Mouse (Mus musculus): ENCODE results near the gene Rhag. TPM values are rescaled to one million over a fixed set of nuclear protein-coding genes. Genes with fewer than 3 reads are reported as not detected.
A peak's percentile ranks its signal among the peaks of the same experiment; 100 is the strongest.

Rhag gene
- polyA plus RNA-seq, 1 experiment from 2014 or later = 0.41 TPM

DNA sequence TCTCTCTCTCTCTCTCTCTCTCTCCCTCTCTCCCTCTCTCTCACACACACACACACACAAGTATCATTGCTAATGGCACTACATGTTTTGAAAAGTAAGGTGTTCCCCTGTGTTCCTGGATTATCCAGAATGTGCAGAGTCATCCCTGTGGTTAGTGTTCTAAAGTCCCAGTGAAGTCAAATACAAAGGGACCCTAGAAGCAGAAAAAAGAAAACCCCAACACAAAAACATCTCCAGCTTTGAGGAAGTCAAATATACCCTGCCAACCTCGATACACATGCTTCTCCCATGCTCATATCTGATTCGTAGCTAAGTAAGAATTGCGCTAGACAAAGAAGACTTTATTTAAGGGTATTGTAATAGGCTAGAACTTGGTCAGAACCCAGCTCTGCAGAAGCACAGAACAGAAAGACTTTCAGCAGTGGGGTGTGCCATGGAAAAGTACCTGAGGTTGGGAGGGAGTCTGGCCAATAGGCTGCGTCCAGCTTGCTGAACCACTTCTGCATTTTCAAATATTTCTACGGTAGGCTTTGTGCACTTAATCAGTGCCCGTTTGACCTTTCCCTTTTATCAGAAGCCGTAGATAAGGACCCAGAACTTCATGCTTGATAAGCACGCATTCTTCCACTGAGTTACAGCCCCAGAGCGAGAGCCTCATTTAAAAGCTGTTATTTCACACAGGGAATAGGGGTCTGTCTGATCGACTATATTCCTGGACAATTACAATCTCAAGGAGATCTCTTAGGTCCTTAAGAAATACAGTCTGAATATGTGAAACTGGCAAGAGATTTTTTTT, 58.2 kb downstream of the Rhag start:
- Histone ChIP-seq H3K9me3 (ENCODE audit: control insufficient read depth, low read length) (no peaks in the 10 kb centered on the region), H3K27me3 (ENCODE audit: control insufficient read depth, insufficient read depth, low read length) (no peaks in the 10 kb centered on the region), H3K4me2 (replicated peaks) (no peak overlapping the region), H3K36me3 (replicated peaks; ENCODE audit: control insufficient read depth, insufficient read depth) (no peaks in the 10 kb centered on the region), H3K27ac (no peak overlapping the region), H3K9ac (no peak overlapping the region), H3K4me3 (replicated peaks; ENCODE audit: low read length) (no peak overlapping the region), H3K4me1 (replicated peaks; ENCODE audit: control insufficient read depth, insufficient read depth, low read length) (no peaks in the 10 kb centered on the region)
- WGBS = 75% methylated on average over 10 of the region's 10 CpGs
- ATAC-seq (ENCODE audit: low FRiP score) = no peak
- DNase-seq (ENCODE audit: low spot score) = no peak

DNA sequence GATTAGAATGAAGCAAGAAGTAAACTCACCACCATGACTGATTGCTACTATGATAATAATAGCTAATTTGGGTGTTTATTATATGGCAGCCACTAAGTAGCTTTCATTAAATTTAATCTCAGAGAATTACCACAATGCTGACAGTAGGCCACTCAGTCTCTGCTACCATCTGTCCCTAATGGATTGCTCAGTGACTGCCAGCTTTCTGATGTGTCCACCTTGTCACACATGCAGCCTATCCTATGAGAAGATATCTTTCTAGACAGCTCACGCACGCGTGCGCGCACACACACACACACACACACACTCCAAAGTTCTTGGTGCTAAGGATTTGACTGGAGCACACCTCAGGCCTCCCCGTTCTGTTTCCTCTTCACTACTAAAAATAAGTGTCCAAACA, 61.7 kb downstream of the Rhag start:
- H3K27ac ChIP-seq = no peak overlapping the region
- ATAC-seq (ENCODE audit: low FRiP score) (no peak), DNase-seq (ENCODE audit: low spot score) (no peak)
- H3K9me3 ChIP-seq (ENCODE audit: control insufficient read depth, low read length) = no peaks in the 10 kb centered on the region
- no peaks in the 10 kb centered on the region for H3K27me3 ChIP-seq (ENCODE audit: control insufficient read depth, insufficient read depth, low read length)
- H3K4me3 ChIP-seq (replicated peaks; ENCODE audit: low read length) = no peak overlapping the region
- no peak overlapping the region for H3K4me2 ChIP-seq (replicated peaks)
- no peak overlapping the region for H3K9ac ChIP-seq
- H3K36me3 ChIP-seq (replicated peaks; ENCODE audit: control insufficient read depth, insufficient read depth) = no peaks in the 10 kb centered on the region
- H3K4me1 ChIP-seq (replicated peaks; ENCODE audit: control insufficient read depth, insufficient read depth, low read length) = no peaks in the 10 kb centered on the region
- WGBS = 91% methylated on average over 6 of the region's 6 CpGs

DNA sequence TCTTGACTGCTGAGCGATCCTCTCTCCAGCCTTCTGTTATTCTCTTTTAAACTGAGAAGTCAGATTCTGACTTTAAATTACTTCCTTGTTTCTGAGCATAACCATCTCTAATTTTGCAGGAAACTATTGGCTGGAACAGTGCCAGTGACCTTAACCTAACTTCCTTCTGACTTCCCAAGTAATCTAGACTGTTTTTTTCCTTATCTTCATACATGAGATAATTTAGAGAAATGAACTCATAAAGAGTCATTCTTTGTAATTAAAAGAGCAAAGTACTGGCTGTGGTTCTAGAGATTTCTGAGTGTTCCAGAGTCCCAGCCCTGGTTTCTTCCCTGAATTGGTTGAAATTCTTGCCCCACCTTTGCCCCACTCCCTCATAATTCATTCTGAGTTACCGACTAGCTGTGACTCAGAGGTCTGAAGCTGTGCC, 62.7 kb downstream of the Rhag start:
- ATAC-seq (ENCODE audit: low FRiP score) (no peak), DNase-seq (ENCODE audit: low spot score) (no peak)
- Histone ChIP-seq H3K27me3 (ENCODE audit: control insufficient read depth, insufficient read depth, low read length) (no peaks in the 10 kb centered on the region), H3K36me3 (replicated peaks; ENCODE audit: control insufficient read depth, insufficient read depth) (no peaks in the 10 kb centered on the region), H3K9ac (no peak overlapping the region), H3K4me1 (replicated peaks; ENCODE audit: control insufficient read depth, insufficient read depth, low read length) (no peaks in the 10 kb centered on the region), H3K4me2 (replicated peaks) (no peak overlapping the region), H3K4me3 (replicated peaks; ENCODE audit: low read length) (no peak overlapping the region), H3K27ac (no peak overlapping the region), H3K9me3 (ENCODE audit: control insufficient read depth, low read length) (no peaks in the 10 kb centered on the region)
- 62% methylated on average over 2 of the region's 2 CpGs for WGBS

DNA sequence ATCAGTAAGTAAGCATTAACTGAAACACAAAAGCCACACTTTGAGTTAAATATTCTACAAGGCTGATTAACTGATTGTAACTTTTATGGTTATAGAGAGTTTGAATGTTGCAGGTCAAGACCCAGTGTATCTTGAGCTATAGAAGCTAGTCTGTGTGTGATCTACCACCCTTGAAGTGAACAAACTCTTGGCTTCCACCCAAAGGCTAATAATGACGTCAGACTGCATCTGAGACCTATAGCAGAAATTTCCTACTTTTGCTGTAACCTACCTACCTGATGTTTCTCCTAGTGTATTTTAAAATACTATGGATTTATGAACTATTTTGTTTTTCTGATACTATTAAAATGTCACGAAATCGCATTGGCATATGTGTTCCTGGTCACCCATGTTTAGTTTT, 63.8 kb downstream of the Rhag start:
- no peak overlapping the region for H3K9ac ChIP-seq
- H3K36me3 ChIP-seq (replicated peaks; ENCODE audit: control insufficient read depth, insufficient read depth) = no peaks in the 10 kb centered on the region
- no peak overlapping the region for H3K4me3 ChIP-seq (replicated peaks; ENCODE audit: low read length)
- H3K27ac ChIP-seq = no peak overlapping the region
- no peaks in the 10 kb centered on the region for H3K9me3 ChIP-seq (ENCODE audit: control insufficient read depth, low read length)
- DNase-seq (ENCODE audit: low spot score) = no peak
- H3K27me3 ChIP-seq (ENCODE audit: control insufficient read depth, insufficient read depth, low read length) = no peaks in the 10 kb centered on the region
- 90% methylated on average over 3 of the region's 3 CpGs for WGBS
- ATAC-seq (ENCODE audit: low FRiP score) = no peak
- H3K4me1 ChIP-seq (replicated peaks; ENCODE audit: control insufficient read depth, insufficient read depth, low read length) = peaks cover 4% of the 10 kb centered on the region; the same call in 1 of the 2 replicates
- H3K4me2 ChIP-seq (replicated peaks) = no peak overlapping the region

DNA sequence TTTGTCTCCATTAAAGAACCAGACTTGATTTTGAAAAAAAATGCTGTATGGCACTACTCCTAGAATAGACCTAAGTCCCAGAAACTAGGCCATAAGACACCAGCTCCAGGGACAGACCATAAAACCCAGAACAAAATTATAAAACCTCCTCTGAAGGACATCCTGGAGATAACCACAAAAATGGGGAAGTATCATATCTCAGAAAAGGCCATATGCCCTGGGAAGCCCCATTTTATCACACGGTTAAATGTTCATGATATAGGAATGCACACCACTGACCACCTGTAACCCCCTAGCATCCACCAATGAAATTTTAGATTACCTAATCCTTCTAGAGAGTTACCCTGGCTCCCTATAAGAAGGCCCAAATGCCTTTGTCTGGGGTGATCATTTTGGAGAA, 64.6 kb downstream of the Rhag start:
- Histone ChIP-seq H3K4me2 (replicated peaks) (no peak overlapping the region), H3K27me3 (ENCODE audit: control insufficient read depth, insufficient read depth, low read length) (peaks cover 4% of the 10 kb centered on the region; the same call in 1 of the 2 replicates), H3K4me1 (replicated peaks; ENCODE audit: control insufficient read depth, insufficient read depth, low read length) (peaks cover 6% of the 10 kb centered on the region; the same call in 1 of the 2 replicates), H3K4me3 (replicated peaks; ENCODE audit: low read length) (no peak overlapping the region), H3K9me3 (ENCODE audit: control insufficient read depth, low read length) (no peaks in the 10 kb centered on the region), H3K36me3 (replicated peaks; ENCODE audit: control insufficient read depth, insufficient read depth) (no peaks in the 10 kb centered on the region), H3K27ac (no peak overlapping the region), H3K9ac (no peak overlapping the region)
- no peak for ATAC-seq (ENCODE audit: low FRiP score)
- DNase-seq (ENCODE audit: low spot score) = no peak
- WGBS = 97% methylated on average over 1 of the region's 1 CpGs

DNA sequence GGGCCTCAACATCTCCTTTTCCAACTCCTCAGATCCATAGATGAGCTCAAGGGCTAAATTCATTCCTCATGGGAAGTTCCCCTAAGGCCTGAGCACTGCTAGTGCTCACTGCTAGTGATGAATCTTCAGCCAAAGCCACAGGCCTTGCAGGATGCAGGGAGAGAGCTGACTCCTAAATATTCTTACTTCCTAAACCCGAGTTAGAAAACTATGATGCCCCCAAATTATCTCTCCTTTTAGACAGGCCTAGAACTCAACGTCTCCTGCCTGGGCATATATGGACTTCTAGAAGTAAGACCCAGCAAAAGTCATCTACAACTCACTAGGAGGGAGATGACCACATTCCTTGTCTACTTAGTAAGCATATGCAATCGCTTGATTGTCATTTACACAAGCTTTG, 66.8 kb downstream of the Rhag start:
- Histone ChIP-seq H3K36me3 (replicated peaks; ENCODE audit: control insufficient read depth, insufficient read depth) (no peaks in the 10 kb centered on the region), H3K27ac (no peak overlapping the region), H3K4me2 (replicated peaks) (no peak overlapping the region), H3K27me3 (ENCODE audit: control insufficient read depth, insufficient read depth, low read length) (peaks cover 4% of the 10 kb centered on the region; the same call in 1 of the 2 replicates), H3K9ac (no peak overlapping the region), H3K4me1 (replicated peaks; ENCODE audit: control insufficient read depth, insufficient read depth, low read length) (peaks cover 6% of the 10 kb centered on the region; the same call in 1 of the 2 replicates), H3K4me3 (replicated peaks; ENCODE audit: low read length) (no peak overlapping the region), H3K9me3 (ENCODE audit: control insufficient read depth, low read length) (no peaks in the 10 kb centered on the region)
- DNase-seq (ENCODE audit: low spot score) (no peak), ATAC-seq (ENCODE audit: low FRiP score) (no peak)
- WGBS = 33% methylated on average over 3 of the region's 3 CpGs

DNA sequence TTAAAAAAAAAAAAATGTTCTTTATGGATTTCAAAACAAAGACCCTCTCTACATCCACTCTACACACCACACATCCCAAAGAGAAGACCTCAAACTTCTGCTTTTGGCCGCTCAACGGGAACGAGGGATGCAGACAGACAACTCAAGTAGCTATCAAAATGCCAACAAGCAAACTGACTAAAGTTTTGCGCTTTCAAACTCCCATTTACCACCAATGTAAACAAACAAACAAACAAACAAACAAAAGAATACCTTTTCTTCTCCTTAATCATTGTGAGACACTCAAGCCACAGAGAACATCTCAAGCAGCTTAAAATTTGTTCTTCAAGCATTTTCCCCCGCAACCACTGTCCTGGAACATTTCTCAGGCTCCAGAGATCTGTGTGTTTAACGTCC, 68.6 kb downstream of the Rhag start:
- WGBS = 8% methylated on average over 6 of the region's 6 CpGs
- H3K4me2 ChIP-seq (replicated peaks) = peak overlapping the region; percentile 92
- ATAC-seq (ENCODE audit: low FRiP score) = no peak
- no peak for DNase-seq (ENCODE audit: low spot score)
- H3K4me3 ChIP-seq (replicated peaks; ENCODE audit: low read length) = peak overlapping the region; percentile 52
- no peak overlapping the region for H3K9ac ChIP-seq
- H3K9me3 ChIP-seq (ENCODE audit: control insufficient read depth, low read length) = no peaks in the 10 kb centered on the region
- no peak overlapping the region for H3K27ac ChIP-seq
- no peaks in the 10 kb centered on the region for H3K36me3 ChIP-seq (replicated peaks; ENCODE audit: control insufficient read depth, insufficient read depth)
- peaks cover 6% of the 10 kb centered on the region; the same call in 1 of the 2 replicates for H3K4me1 ChIP-seq (replicated peaks; ENCODE audit: control insufficient read depth, insufficient read depth, low read length)
- H3K27me3 ChIP-seq (ENCODE audit: control insufficient read depth, insufficient read depth, low read length) = peaks cover 4% of the 10 kb centered on the region; the same call in 1 of the 2 replicates

DNA sequence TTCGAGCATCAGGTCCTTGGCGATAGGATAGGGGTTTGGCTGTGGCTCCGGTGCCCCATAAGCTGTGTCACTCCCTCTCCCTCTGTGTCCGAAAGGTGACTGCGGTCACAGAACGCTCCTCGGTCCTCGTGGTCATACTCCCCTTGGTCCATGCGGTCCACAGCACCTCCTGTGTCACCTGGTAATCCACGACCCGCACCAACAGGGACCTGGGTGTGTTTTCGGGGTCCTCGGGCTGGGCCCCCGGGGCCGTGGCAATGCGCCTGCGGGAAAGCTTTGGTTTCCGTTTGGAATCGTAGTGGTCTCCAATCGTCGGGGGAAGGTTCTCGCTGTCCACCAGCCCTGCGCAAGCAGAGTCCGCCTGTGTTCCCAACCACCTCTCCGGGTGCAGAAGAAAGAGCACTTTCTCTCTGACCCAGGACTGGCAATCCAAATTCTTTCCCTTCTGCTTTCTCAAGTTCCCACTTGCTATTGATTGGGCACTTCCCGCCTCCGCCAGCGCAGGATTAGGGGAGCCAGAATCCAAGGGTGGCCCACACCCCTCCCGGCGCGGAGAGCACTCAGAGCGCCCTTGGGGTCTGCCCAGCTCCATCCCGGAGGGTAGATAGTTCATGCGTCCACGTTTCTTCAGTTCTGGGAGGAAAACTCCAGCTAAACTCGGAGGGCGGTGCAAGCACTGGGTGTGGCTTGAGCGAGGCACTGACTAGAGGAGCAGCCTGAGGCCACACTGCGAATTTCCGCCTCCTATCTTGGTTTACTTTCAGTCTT, 69.2 kb downstream of the Rhag start, which contains the start of gene 9130008F23Rik:
9130008F23Rik (minus strand) TSS at position 636 of the 768 bp plus-strand sequence.
- no peaks in the 10 kb centered on the region for H3K9me3 ChIP-seq (ENCODE audit: control insufficient read depth, low read length)
- WGBS = under 1% methylated on average over 40 of the region's 40 CpGs
- DNase-seq (ENCODE audit: low spot score) = peak; percentile 24
- ATAC-seq (ENCODE audit: low FRiP score) = peak; percentile 75
- H3K4me3 ChIP-seq (replicated peaks; ENCODE audit: low read length) = peak within 1 kb of the TSS; percentile 52
- H3K27me3 ChIP-seq (ENCODE audit: control insufficient read depth, insufficient read depth, low read length) = peaks cover 4% of the 10 kb centered on the region; the same call in 1 of the 2 replicates
- no peaks in the 10 kb centered on the region for H3K36me3 ChIP-seq (replicated peaks; ENCODE audit: control insufficient read depth, insufficient read depth)
- no peak within 1 kb of the TSS for H3K27ac ChIP-seq
- peak within 1 kb of the TSS; percentile 92 for H3K4me2 ChIP-seq (replicated peaks)
- peaks cover 6% of the 10 kb centered on the region; the same call in 1 of the 2 replicates for H3K4me1 ChIP-seq (replicated peaks; ENCODE audit: control insufficient read depth, insufficient read depth, low read length)
- H3K9ac ChIP-seq = peak within 1 kb of the TSS; percentile 55

DNA sequence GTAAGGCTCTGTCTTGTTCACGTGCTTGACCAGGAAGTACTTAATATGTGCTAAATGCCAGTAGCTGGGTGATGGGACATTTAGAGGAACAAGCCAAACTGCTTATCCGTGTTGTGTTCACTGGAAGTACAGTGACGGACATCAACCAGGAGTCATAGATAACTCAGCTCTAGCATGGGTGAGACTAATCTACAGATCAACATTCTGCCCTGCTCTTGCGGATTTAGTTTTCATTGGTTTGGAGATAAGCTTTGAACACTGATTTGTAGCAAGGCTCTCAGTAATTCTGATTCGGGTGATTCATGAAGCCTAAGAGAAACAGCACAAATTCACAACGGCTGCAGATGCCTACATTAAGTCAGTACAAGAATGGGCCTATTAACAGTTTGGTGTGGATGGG, 71.2 kb downstream of the Rhag start:
- no peak for ATAC-seq (ENCODE audit: low FRiP score)
- H3K4me2 ChIP-seq (replicated peaks) = no peak overlapping the region
- WGBS = 96% methylated on average over 6 of the region's 6 CpGs
- H3K9me3 ChIP-seq (ENCODE audit: control insufficient read depth, low read length) = no peaks in the 10 kb centered on the region
- H3K27me3 ChIP-seq (ENCODE audit: control insufficient read depth, insufficient read depth, low read length) = peaks cover 4% of the 10 kb centered on the region; the same call in 1 of the 2 replicates
- H3K27ac ChIP-seq = no peak overlapping the region
- DNase-seq (ENCODE audit: low spot score) = no peak
- H3K36me3 ChIP-seq (replicated peaks; ENCODE audit: control insufficient read depth, insufficient read depth) = no peaks in the 10 kb centered on the region
- H3K4me1 ChIP-seq (replicated peaks; ENCODE audit: control insufficient read depth, insufficient read depth, low read length) = peaks cover 6% of the 10 kb centered on the region; the same call in 1 of the 2 replicates
- H3K4me3 ChIP-seq (replicated peaks; ENCODE audit: low read length) = no peak overlapping the region
- no peak overlapping the region for H3K9ac ChIP-seq
